Mouse (Mus musculus) CH12.LX (cell line): ENCODE measurements around the gene Itgbl1. TPM values are rescaled to one million over a fixed set of nuclear protein-coding genes. Genes with fewer than 3 reads are reported as not detected.

ENCODE experiments used
- DNase-seq: peaks from one replicate; pipeline ENCODE4 v3.0.0-alpha.2; 2013; ENCODE audit errors: extremely low read depth
- H3K27ac ChIP-seq: 2 replicates; pipeline ENCODE4 v1.5.1; 2012; ENCODE audit warnings: low read depth, mild to moderate bottlenecking, control low read depth, moderate library complexity; ENCODE audit not compliant: insufficient read depth
- H3K27me3 ChIP-seq: replicated peaks from 2 replicates; pipeline ENCODE3; 2012; ENCODE audit warnings: inconsistent platforms
- H3K36me3 ChIP-seq, 2 experiments: replicated peaks in 1 of 2; 2 replicates each; pipeline versions ENCODE3 to v1.6.1; 2012; ENCODE audit warnings: inconsistent platforms in 1 of 2, low read length in 1 of 2, mild to moderate bottlenecking in 1 of 2, mixed read lengths in 1 of 2, moderate library complexity in 1 of 2; ENCODE audit not compliant: control insufficient read depth in 1 of 2, insufficient read depth in 1 of 2
- H3K4me1 ChIP-seq, 2 experiments: 2 replicates each; pipeline ENCODE4 v1.6.1; 2012; ENCODE audit warnings: inconsistent platforms in 1 of 2, moderate library complexity in 1 of 2; ENCODE audit not compliant: insufficient read depth in 2 of 2, control insufficient read depth in 1 of 2
- H3K4me2 ChIP-seq: 2 replicates; pipeline ENCODE4 v1.6.1; 2012; ENCODE audit warnings: low read depth, mild to moderate bottlenecking, control low read depth; ENCODE audit not compliant: poor library complexity, insufficient read depth, severe bottlenecking
- H3K4me3 ChIP-seq, 3 experiments: fragments of 150-350 bp in 1 of 3; sonication (generic) in 1 of 3; replicated peaks in 1 of 3; 2 replicates each; pipeline versions ENCODE3 to v1.5.1; 2011 to 2012; ENCODE audit warnings: low read depth in 2 of 3, low read length in 2 of 3, mild to moderate bottlenecking in 2 of 3, moderate library complexity in 2 of 3, control low read depth in 1 of 3, improper control_type of control experiment in 1 of 3, inconsistent platforms in 1 of 3, mixed read lengths in 1 of 3; ENCODE audit not compliant: poor library complexity in 1 of 3
- H3K79me2 ChIP-seq: replicated peaks from 2 replicates; pipeline ENCODE4 v1.6.1; 2012; ENCODE audit warnings: mild to moderate bottlenecking, moderate library complexity; ENCODE audit not compliant: control insufficient read depth, poor library complexity, insufficient read depth, severe bottlenecking; ENCODE audit errors: extremely low read depth
- H3K9ac ChIP-seq: 2 replicates; pipeline ENCODE4 v1.6.1; 2012; ENCODE audit warnings: low read depth, mild to moderate bottlenecking, control low read depth, moderate library complexity; ENCODE audit not compliant: insufficient read depth
- H3K9me3 ChIP-seq: replicated peaks from 2 replicates; pipeline ENCODE3; 2012; ENCODE audit warnings: low read length, inconsistent platforms, mixed read lengths
- CHD1 ChIP-seq: IDR thresholded peaks from 2 replicates; pipeline ENCODE4 v1.6.1; 2012; ENCODE audit warnings: low read depth, low read length, improper control_type of control experiment, inconsistent platforms
- CTCF ChIP-seq, 2 experiments: IDR thresholded peaks in 1 of 2; conservative IDR thresholded peaks in 1 of 2; 2 replicates each; pipeline ENCODE4 v1.5.1; 2011 to 2012; ENCODE audit warnings: low read depth in 2 of 2, low read length in 2 of 2, improper control_type of control experiment in 1 of 2, inconsistent platforms in 1 of 2, mild to moderate bottlenecking in 1 of 2, moderate library complexity in 1 of 2
- E2F4 ChIP-seq: IDR thresholded peaks from 2 replicates; pipeline ENCODE4 v1.6.1; 2011; ENCODE audit warnings: low read depth, low read length, improper control_type of control experiment; ENCODE audit not compliant: insufficient replicate concordance
- ELF1 ChIP-seq: IDR thresholded peaks from 2 replicates; pipeline ENCODE4 v1.6.1; 2014; ENCODE audit warnings: low read depth, mild to moderate bottlenecking, inconsistent platforms, low read length, improper control_type of control experiment
- GABPA ChIP-seq: IDR thresholded peaks from 2 replicates; pipeline ENCODE4 v1.6.1; 2012; ENCODE audit warnings: low read depth, low read length, improper control_type of control experiment, inconsistent platforms; ENCODE audit not compliant: insufficient replicate concordance
- IRF4 ChIP-seq: IDR thresholded peaks from 2 replicates; pipeline ENCODE4 v1.6.1; 2014; ENCODE audit warnings: low read depth, mild to moderate bottlenecking, inconsistent platforms, low read length, improper control_type of control experiment
- JUN ChIP-seq: IDR thresholded peaks from 2 replicates; pipeline ENCODE4 v1.6.1; 2011; ENCODE audit warnings: low read depth, mild to moderate bottlenecking, low read length, improper control_type of control experiment, moderate library complexity; ENCODE audit not compliant: insufficient read depth
- JUND ChIP-seq: conservative IDR thresholded peaks from 2 replicates; pipeline ENCODE4 v1.6.1; 2011; ENCODE audit warnings: low read depth, low read length, improper control_type of control experiment
- KAT2A ChIP-seq: IDR thresholded peaks from 2 replicates; pipeline ENCODE4 v1.6.1; 2012; ENCODE audit warnings: low read length, improper control_type of control experiment, inconsistent platforms; ENCODE audit not compliant: insufficient replicate concordance
- MAX ChIP-seq: IDR thresholded peaks from 2 replicates; pipeline ENCODE4 v1.6.1; 2011; ENCODE audit warnings: low read length, improper control_type of control experiment
- MAZ ChIP-seq: IDR thresholded peaks from 2 replicates; pipeline ENCODE4 v1.6.1; 2012; ENCODE audit warnings: low read depth, mild to moderate bottlenecking, inconsistent platforms, low read length, improper control_type of control experiment, moderate library complexity
- MEF2A ChIP-seq: IDR thresholded peaks from 2 replicates; pipeline ENCODE4 v1.6.1; 2014; ENCODE audit warnings: low read depth, mild to moderate bottlenecking, inconsistent platforms, low read length, improper control_type of control experiment, borderline replicate concordance
- MYC ChIP-seq: IDR thresholded peaks from 2 replicates; pipeline ENCODE4 v1.6.1; 2011; ENCODE audit warnings: low read depth, mild to moderate bottlenecking, improper control_type of control experiment, low read length
- NELFE ChIP-seq: IDR thresholded peaks from 2 replicates; pipeline ENCODE4 v1.6.1; 2011; ENCODE audit warnings: low read depth, low read length, improper control_type of control experiment
- NRF1 ChIP-seq: IDR thresholded peaks from 2 replicates; pipeline ENCODE4 v1.6.1; 2014; ENCODE audit warnings: low read depth, mild to moderate bottlenecking, inconsistent platforms, low read length, improper control_type of control experiment, moderate library complexity
- PAX5 ChIP-seq: IDR thresholded peaks from 2 replicates; pipeline ENCODE4 v1.6.1; 2012; ENCODE audit warnings: low read length, inconsistent platforms, mixed read lengths
- POLR2A ChIP-seq: IDR thresholded peaks from 2 replicates; pipeline ENCODE4 v1.6.1; 2011; ENCODE audit warnings: low read depth, mild to moderate bottlenecking, improper control_type of control experiment, low read length
- POLR2AphosphoS2 ChIP-seq: IDR thresholded peaks from 2 replicates; pipeline ENCODE4 v1.6.1; 2011; ENCODE audit warnings: low read depth, low read length, improper control_type of control experiment
- RCOR1 ChIP-seq: conservative IDR thresholded peaks from 2 replicates; pipeline ENCODE4 v1.6.1; 2012; ENCODE audit warnings: low read depth, mild to moderate bottlenecking, inconsistent platforms, low read length, improper control_type of control experiment
- SIN3A ChIP-seq: IDR thresholded peaks from 2 replicates; pipeline ENCODE4 v1.6.1; 2012; ENCODE audit warnings: low read length, improper control_type of control experiment, inconsistent platforms
- TBP ChIP-seq: conservative IDR thresholded peaks from 2 replicates; pipeline ENCODE4 v1.6.1; 2011; ENCODE audit warnings: low read depth, low read length, improper control_type of control experiment
- TCF12 ChIP-seq: IDR thresholded peaks from 2 replicates; pipeline ENCODE4 v1.6.1; 2014; ENCODE audit warnings: low read depth, mild to moderate bottlenecking, inconsistent platforms, low read length, improper control_type of control experiment
- USF2 ChIP-seq: conservative IDR thresholded peaks from 2 replicates; pipeline ENCODE4 v1.6.1; 2011; ENCODE audit warnings: low read depth, low read length, improper control_type of control experiment
- ZKSCAN1 ChIP-seq: IDR thresholded peaks from 2 replicates; pipeline ENCODE4 v1.6.1; 2012; ENCODE audit warnings: low read depth, inconsistent platforms, low read length, improper control_type of control experiment, borderline replicate concordance
- dilution Hi-C: fragments of 300-500 bp; cut with MboI; formaldehyde crosslinking; loops from 2 replicates; pipeline ENCODE4 v1.14.3; 2020; ENCODE audit warnings: low sequenced_read_pairs; ENCODE audit not compliant: extremely low pct_unique_long_range_greater_than_20kb, extremely low pct_ligation_motif_present
- in situ Hi-C: fragments of 300-500 bp; cut with MboI; formaldehyde crosslinking; loops from 3 replicates; pipeline ENCODE4 v1.14.3; 2019; ENCODE audit warnings: low sequenced_read_pairs, low pct_ligation_motif_present, low pct_unique_long_range_greater_than_20kb, mixed read lengths
- polyA plus RNA-seq: library from polyadenylated mRNA; unstranded; fragments of >175 nt; gene quantifications from 2 replicates; pipeline ENCODE4 v1.2.1, GENCODE M21; 2012; ENCODE audit warnings: low read depth; ENCODE audit not compliant: insufficient read length
- total RNA-seq, 2 experiments: library from RNA; depleted of rRNA; stranded (reverse); fragments of 300-350 nt in 1 of 2; fragments of >200 nt in 1 of 2; gene quantifications; 2 replicates each; pipeline ENCODE4 v1.2.3; 2012 to 2014

Gene Itgbl1
- total and polyA plus RNA-seq, 3 experiments = not detected

- DNase-seq = no peak
- no peak overlapping the region for H3K4me2 ChIP-seq
- no peaks in the 10 kb centered on the region for H3K79me2 ChIP-seq
- no peak overlapping the region for H3K27ac ChIP-seq
- H3K4me1 ChIP-seq = no peaks in the 10 kb centered on the region
- H3K9ac ChIP-seq = no peak overlapping the region
- H3K4me3 ChIP-seq = no peak overlapping the region
- H3K9me3 ChIP-seq = no peaks in the 10 kb centered on the region
- in situ Hi-C loops = no loop called here
- H3K27me3 ChIP-seq = no peaks in the 10 kb centered on the region
- TF ChIP-seq CHD1 (no peak), MAX (no peak), NRF1 (no peak), IRF4 (no peak), SIN3A (no peak), USF2 (no peak), POLR2A (no peak), ZKSCAN1 (no peak)
- dilution Hi-C loops = no loop called here
- H3K36me3 ChIP-seq = no peaks in the 10 kb centered on the region
Measured at GRCm38 (mm10) chr14:123759534-123759933, 99.8 kb downstream of the Itgbl1 start.

GRCm38 (mm10) chr14:123760079-123760478 is 100.3 kb downstream of the Itgbl1 start:
- in situ Hi-C loops (no loop called here), dilution Hi-C loops (no loop called here)
- TF ChIP-seq POLR2AphosphoS2 = no peak
- no peak for TF ChIP-seq NELFE
- TF ChIP-seq CTCF (conservative IDR thresholded peaks at IDR 0.05 in 1 of 2, IDR thresholded peaks at IDR 0.05 in 1 of 2; ENCODE audit: low read depth in 2 of 2, low read length in 2 of 2) = no peak
- TF ChIP-seq JUND = no peak
- TF ChIP-seq ELF1 = no peak
- no peak for TF ChIP-seq E2F4
- no peak for TF ChIP-seq TCF12
- no peak for TF ChIP-seq MEF2A

GRCm38 (mm10) chr14:123801744-123802143 is 142.0 kb downstream of the Itgbl1 start:
- no peak overlapping the region for H3K27ac ChIP-seq
- H3K9me3 ChIP-seq = no peaks in the 10 kb centered on the region
- H3K9ac ChIP-seq = no peak overlapping the region
- H3K4me3 ChIP-seq = no peak overlapping the region
- DNase-seq = no peak
- dilution Hi-C loops = no loop called here
- H3K4me1 ChIP-seq = no peaks in the 10 kb centered on the region
- H3K79me2 ChIP-seq = no peaks in the 10 kb centered on the region
- H3K4me2 ChIP-seq = no peak overlapping the region
- H3K27me3 ChIP-seq = no peaks in the 10 kb centered on the region
- in situ Hi-C loops = no loop called here
- no peaks in the 10 kb centered on the region for H3K36me3 ChIP-seq
- TF ChIP-seq SIN3A (no peak), GABPA (no peak), MEF2A (no peak), CHD1 (no peak), JUN (no peak), KAT2A (no peak), MAX (no peak), USF2 (no peak), TBP (no peak), IRF4 (no peak), POLR2AphosphoS2 (no peak), MYC (no peak), POLR2A (no peak), MAZ (no peak), ZKSCAN1 (no peak), RCOR1 (no peak), PAX5 (no peak), NRF1 (no peak)
- TF ChIP-seq, all 38 proteins: peak for 0

More at GRCm38 (mm10) chr14:123760079-123760478, 100.3 kb downstream of the Itgbl1 start:
- no peak overlapping the region for H3K4me2 ChIP-seq
- H3K27me3 ChIP-seq = no peaks in the 10 kb centered on the region
- H3K9ac ChIP-seq = no peak overlapping the region
- no peak overlapping the region for H3K27ac ChIP-seq
- DNase-seq = no peak
- no peaks in the 10 kb centered on the region for H3K79me2 ChIP-seq
- H3K9me3 ChIP-seq = no peaks in the 10 kb centered on the region
- no peaks in the 10 kb centered on the region for H3K36me3 ChIP-seq
- H3K4me3 ChIP-seq = no peak overlapping the region
- no peaks in the 10 kb centered on the region for H3K4me1 ChIP-seq
